Mouse (Mus musculus) liver, embryonic 11.5 days (tissue): ENCODE results near the gene Ms4a6c. TPM values are rescaled to one million over a fixed set of nuclear protein-coding genes. Genes with fewer than 3 reads are reported as not detected.
"Not testable (repeated sequence)": the region's sequence is repeated elsewhere in the genome, so short reads cannot be mapped to it uniquely, and the experiment has no call there.

ENCODE experiments used
- ATAC-seq: fragments of 200-750 bp; cut with Nextera tagmentation; replicated peaks from 2 replicates; pipeline ENCODE4 v1.8.0; 2017; ENCODE audit warnings: moderate number of reproducible peaks, mild to moderate bottlenecking, moderate TSS enrichment, moderate library complexity; ENCODE audit not compliant: low FRiP score
- DNase-seq: peaks from one replicate; pipeline ENCODE4 v3.0.0-alpha.2; 2017; ENCODE audit warnings: low spot score
- H3K27ac ChIP-seq: fragments of 300-500 bp; sonication (generic); 2 replicates; pipeline ENCODE4 v1.5.1; 2014; ENCODE audit warnings: mild to moderate bottlenecking, low read depth, low read length, control low read depth
- H3K27me3 ChIP-seq: fragments of 300-500 bp; sonication (generic); replicated peaks from 2 replicates; pipeline ENCODE4 v1.6.1; 2014; ENCODE audit warnings: low read length, mixed read lengths; ENCODE audit not compliant: control insufficient read depth, insufficient read depth
- H3K36me3 ChIP-seq: fragments of 300-500 bp; sonication (generic); 2 replicates; pipeline ENCODE4 v1.6.1; 2014; ENCODE audit warnings: mild to moderate bottlenecking, low read length, moderate library complexity, mixed read lengths; ENCODE audit not compliant: control insufficient read depth, insufficient read depth
- H3K4me1 ChIP-seq: fragments of 300-500 bp; sonication (generic); replicated peaks from 2 replicates; pipeline ENCODE4 v1.6.1; 2014; ENCODE audit warnings: low read length, mixed read lengths; ENCODE audit not compliant: control insufficient read depth, insufficient read depth
- H3K4me2 ChIP-seq: fragments of 300-500 bp; sonication (generic); 2 replicates; pipeline ENCODE4 v1.6.1; 2014; ENCODE audit warnings: mild to moderate bottlenecking, control low read depth, moderate library complexity
- H3K4me3 ChIP-seq: fragments of 300-500 bp; sonication (generic); 2 replicates; pipeline ENCODE4 v1.5.1; 2014; ENCODE audit warnings: low read depth, low read length, control low read depth
- H3K9ac ChIP-seq: fragments of 300-500 bp; sonication (generic); 2 replicates; pipeline ENCODE4 v1.6.1; 2014; ENCODE audit warnings: low read depth, low read length, control low read depth
- H3K9me3 ChIP-seq: fragments of 300-500 bp; sonication (generic); 2 replicates; pipeline ENCODE4 v1.6.1; 2016; ENCODE audit warnings: low read length, inconsistent platforms, mixed read lengths; ENCODE audit not compliant: control insufficient read depth
- WGBS: fragments of 180-500 bp; shearing (Covaris S2); extraction: QIAGEN DNeasy Blood & Tissue Kit; methylation state at CpG from one replicate; pipeline ENCODE4 v1.1.7; 2014; 5-methylcytosine and 5-hydroxymethylcytosine counted together
- polyA plus RNA-seq: library from polyadenylated mRNA; unstranded; fragments of >200 nt; fragmentation: Nextera tagmentation; extraction: Ambion mirVana; gene quantifications from 2 replicates; pipeline ENCODE4 v1.2.1, GENCODE M21; 2014

Gene Ms4a6c
- polyA plus RNA-seq, 1 experiment from 2014 or later = 3.2 TPM

GRCm38 (mm10) chr19:11516845-11517244, 47.7 kb downstream of the Ms4a6c start:
- Histone ChIP-seq H3K4me1 (no peaks in the 10 kb centered on the region), H3K4me2 (no peak overlapping the region), H3K4me3 (no peak overlapping the region), H3K9ac (no peak overlapping the region), H3K27me3 (no peaks in the 10 kb centered on the region), H3K9me3 (no peaks in the 10 kb centered on the region), H3K36me3 (no peaks in the 10 kb centered on the region), H3K27ac (no peak overlapping the region)
- DNase-seq = no peak
- no peak for ATAC-seq
- 36% methylated on average over 4 of the region's 4 CpGs for WGBS

DNA sequence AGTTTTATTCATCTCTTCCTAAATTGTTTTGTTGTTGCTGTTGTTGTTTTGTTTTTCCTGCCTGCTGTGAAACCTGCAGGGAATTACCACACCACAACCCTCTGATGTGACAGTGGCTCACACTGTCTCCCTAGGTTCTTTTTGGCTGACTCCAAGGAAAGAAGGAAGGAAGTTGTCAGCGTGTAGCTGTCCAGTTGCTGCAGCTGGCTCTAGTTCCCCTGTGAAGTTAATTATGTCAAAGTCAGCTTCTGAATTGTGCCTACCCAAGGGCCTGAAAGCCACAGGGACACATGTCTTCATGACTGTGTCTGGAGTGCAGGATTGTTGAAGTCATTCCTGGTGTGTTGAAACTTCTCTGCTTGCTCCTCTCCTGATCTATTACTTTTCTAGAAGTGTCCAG, 48.2 kb downstream of the Ms4a6c start:
- not testable (repeated sequence) for H3K9me3 ChIP-seq, ATAC-seq, H3K36me3 ChIP-seq, H3K27ac ChIP-seq, H3K4me1 ChIP-seq, H3K9ac ChIP-seq, DNase-seq, H3K4me2 ChIP-seq, H3K27me3 ChIP-seq, H3K4me3 ChIP-seq
- 29% methylated on average over 1 of the region's 1 CpGs for WGBS

GRCm38 (mm10) chr19:11518356-11518755, 49.2 kb downstream of the Ms4a6c start:
- H3K4me2 ChIP-seq, H3K27ac ChIP-seq, DNase-seq, H3K27me3 ChIP-seq, H3K36me3 ChIP-seq, H3K4me1 ChIP-seq, H3K4me3 ChIP-seq, H3K9me3 ChIP-seq, ATAC-seq, H3K9ac ChIP-seq: not testable (repeated sequence)
- WGBS = 46% methylated on average over 2 of the region's 2 CpGs

DNA sequence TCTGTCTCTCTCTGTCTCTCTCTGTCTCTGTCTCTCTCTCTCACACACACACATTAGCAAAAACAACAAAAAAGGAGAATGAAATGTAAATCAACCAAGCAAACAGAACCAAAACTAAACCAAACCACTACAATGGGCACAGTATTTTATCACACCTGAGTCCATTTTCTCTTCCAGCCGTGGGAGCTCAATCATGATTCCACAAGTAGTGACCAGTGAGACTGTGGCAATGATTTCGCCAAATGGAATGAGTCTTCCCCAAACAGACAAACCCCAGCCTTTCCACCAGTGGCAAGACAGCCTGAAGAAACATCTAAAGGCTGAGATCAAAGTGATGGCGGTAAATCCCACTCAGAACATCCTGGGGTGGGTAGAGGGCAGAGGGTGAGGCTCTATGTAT, 51.0 kb downstream of the Ms4a6c start:
- no peaks in the 10 kb centered on the region for H3K4me1 ChIP-seq
- H3K27me3 ChIP-seq = no peaks in the 10 kb centered on the region
- no peaks in the 10 kb centered on the region for H3K36me3 ChIP-seq
- WGBS = 75% methylated on average over 3 of the region's 3 CpGs
- H3K4me2 ChIP-seq = no peak overlapping the region
- H3K4me3 ChIP-seq = no peak overlapping the region
- DNase-seq (no peak), ATAC-seq (no peak)
- H3K27ac ChIP-seq = no peak overlapping the region
- H3K9me3 ChIP-seq = no peaks in the 10 kb centered on the region
- H3K9ac ChIP-seq = no peak overlapping the region

Other genes starting within 250 kb of the Ms4a6c start
- gene Ms4a12, start 236.9 kb upstream of the Ms4a6c start, polyA plus RNA-seq = not detected in 2 replicates
- gene Ms4a1, start 203.1 kb upstream of the Ms4a6c start, polyA plus RNA-seq = 0.12 TPM in 1 of 2 replicates, not detected in the other
- not detected in 2 replicates for gene Ms4a5, start 185.5 kb upstream of the Ms4a6c start, polyA plus RNA-seq
- not detected in 2 replicates for gene Ms4a14, start 154.9 kb upstream of the Ms4a6c start, polyA plus RNA-seq
- gene Ms4a7, start 133.2 kb upstream of the Ms4a6c start, polyA plus RNA-seq = 1.1 and 1.3 TPM in 2 replicates
- gene Ms4a4a, start 93.8 kb upstream of the Ms4a6c start, polyA plus RNA-seq = 1.3 and 2.2 TPM in 2 replicates
- 0.56 TPM in 1 of 2 replicates, not detected in the other for gene Ms4a4c, start 64.6 kb upstream of the Ms4a6c start, polyA plus RNA-seq
- not detected in 2 replicates for gene Ms4a4b, start 25.8 kb upstream of the Ms4a6c start, polyA plus RNA-seq
- not detected in 2 replicates for gene Gm8369, start 16.6 kb downstream of the Ms4a6c start, polyA plus RNA-seq
- 2.3 and 2.4 TPM in 2 replicates for gene Ms4a6b, start 47.1 kb downstream of the Ms4a6c start, polyA plus RNA-seq
- gene Ms4a4d, start 67.4 kb downstream of the Ms4a6c start, polyA plus RNA-seq = 0.29 and 0.31 TPM in 2 replicates
- 3.8 and 5.1 TPM in 2 replicates for gene Ms4a6d, start 135.5 kb downstream of the Ms4a6c start, polyA plus RNA-seq
- 0.19 TPM in 2 replicates for gene Ms4a2, start 154.4 kb downstream of the Ms4a6c start, polyA plus RNA-seq
- gene Ms4a3, start 171.5 kb downstream of the Ms4a6c start, polyA plus RNA-seq = 7.5 and 9.7 TPM in 2 replicates
- gene Oosp2, start 191.2 kb downstream of the Ms4a6c start, polyA plus RNA-seq = not detected in 2 replicates
- not detected in 2 replicates for gene Oosp1, start 221.8 kb downstream of the Ms4a6c start, polyA plus RNA-seq
- not detected in 2 replicates for gene Oosp3, start 227.7 kb downstream of the Ms4a6c start, polyA plus RNA-seq